Mouse (Mus musculus): ENCODE results near the gene Igflr1. TPM values are rescaled to one million over a fixed set of nuclear protein-coding genes. Genes with fewer than 3 reads are reported as not detected.
A peak's percentile ranks its signal among the peaks of the same experiment; 100 is the strongest.

Igflr1 gene
- total RNA-seq, 2 experiments from 2014 or later, result 1.9 to 2.5 TPM

GRCm38 (mm10) chr7:30604424-30604823, 39.2 kb downstream of the Igflr1 start:
- intact Hi-C loops (cut with DNase I), result loop anchor here (10.0 kb wide), 1 partner anchor 230 kb away; no protein-coding TSS in a partner anchor
- DNase-seq, result no peak

GRCm38 (mm10) chr7:30604944-30605343, 39.7 kb downstream of the Igflr1 start:
- DNase-seq, result no peak
- intact Hi-C loops (cut with DNase I), result loop anchor here (10.0 kb wide), 1 partner anchor 230 kb away; no protein-coding TSS in a partner anchor

GRCm38 (mm10) chr7:30607706-30608309, 42.6 kb downstream of the Igflr1 start:
- intact Hi-C loops (cut with DNase I), result loop anchor here (1.0 to 10.0 kb wide), 2 partner anchors 19 to 233 kb away; no protein-coding TSS in a partner anchor
- peak; percentile 62 to 72 for DNase-seq

- intact Hi-C loops (cut with DNase I), result loop anchor here (1.0 to 10.0 kb wide), 2 partner anchors 19 to 234 kb away; no protein-coding TSS in a partner anchor
- DNase-seq, result no peak
Measured at GRCm38 (mm10) chr7:30608476-30608875, 43.2 kb downstream of the Igflr1 start.

GRCm38 (mm10) chr7:30610043-30610442, 44.8 kb downstream of the Igflr1 start:
- intact Hi-C loops (cut with DNase I), result no loop called here
- peak; percentile 38 to 61 for DNase-seq

GRCm38 (mm10) chr7:30612654-30613402, 47.6 kb downstream of the Igflr1 start, which contains the start of gene Upk1a:
Gene Upk1a, minus strand, starts transcription at chr7:30612847.
- no peak for DNase-seq
- intact Hi-C loops (cut with DNase I), result loop anchor here (1.0 kb wide), 1 partner anchor 23 kb away; no protein-coding TSS in a partner anchor

GRCm38 (mm10) chr7:30613529-30614112, 48.4 kb downstream of the Igflr1 start:
- intact Hi-C loops (cut with DNase I), result loop anchor here (1.0 kb wide), 1 partner anchor 23 kb away; no protein-coding TSS in a partner anchor
- DNase-seq, result peak; percentile 54 to 77

GRCm38 (mm10) chr7:30614454-30614853, 49.2 kb downstream of the Igflr1 start:
- no peak for DNase-seq
- intact Hi-C loops (cut with DNase I), result no loop called here

GRCm38 (mm10) chr7:30615049-30615760, 50.0 kb downstream of the Igflr1 start:
- intact Hi-C loops (cut with DNase I), result no loop called here
- DNase-seq, result no peak

Small RNA genes within 50 kb of the gene (microRNA-seq; reads per million reads assigned to microRNA genes)
- gene Gm38670 (0.36 to 4.3 reads per million in 2 experiments), gene Mir3569 (0.27 to 0.60 reads per million in 2 experiments)

Other genes with a start within 250 kb of the Igflr1 start
- gene E130208F15Rik, start 243.7 kb upstream of the Igflr1 start, total RNA-seq (2021), result under 1 TPM; 0.85 to 0.88 TPM
- 10 to 100 TPM; 12.1 to 12.8 TPM for gene Sdhaf1, start 241.5 kb upstream of the Igflr1 start, total RNA-seq (2021)
- gene Lrfn3, start 202.7 kb upstream of the Igflr1 start, total RNA-seq (2021), result 1 to 10 TPM in 1 of 2 experiments, under 1 TPM in 1; 0.83 to 1.2 TPM
- 10 to 100 TPM; 18.6 to 19.9 TPM for gene Tyrobp, start 151.7 kb upstream of the Igflr1 start, total RNA-seq (2021)
- gene Hcst, start 145.6 kb upstream of the Igflr1 start, total RNA-seq (2021), result 1 to 10 TPM; 1.2 to 1.3 TPM
- under 1 TPM; 0.67 to 0.71 TPM for gene Nfkbid, start 143.7 kb upstream of the Igflr1 start, total RNA-seq (2021)
- gene Aplp1, start 119.9 kb upstream of the Igflr1 start, total RNA-seq (2021), result 1 to 10 TPM; 4.0 to 4.4 TPM
- not detected for gene Kirrel2, start 107.7 kb upstream of the Igflr1 start, total RNA-seq (2021)
- not detected for gene Nphs1, start 107.1 kb upstream of the Igflr1 start, total RNA-seq (2021)
- gene Prodh2, start 71.8 kb upstream of the Igflr1 start, total RNA-seq (2021), result not detected
- 1 to 10 TPM; 2.7 to 3.2 TPM for gene Arhgap33, start 30.4 kb upstream of the Igflr1 start, total RNA-seq (2021)
- gene Hspb6, start 13.2 kb upstream of the Igflr1 start, total RNA-seq (2021), result 100 to 1,000 TPM; 425 to 488 TPM
- gene Proser3, start 13.1 kb upstream of the Igflr1 start, total RNA-seq (2021), result 1 to 10 TPM; 4.6 to 5.3 TPM
- gene Lin37, start 5.6 kb upstream of the Igflr1 start, total RNA-seq (2021), result 10 to 100 TPM; 14.4 to 16.4 TPM
- 10 to 100 TPM; 63.8 to 65.6 TPM for gene U2af1l4, start 2.1 kb upstream of the Igflr1 start, total RNA-seq (2021)
- gene Gm49396, start 2.1 kb upstream of the Igflr1 start, total RNA-seq (2021), result 1 to 10 TPM; 1.9 to 2.4 TPM
- gene Psenen, start 1.8 kb upstream of the Igflr1 start, total RNA-seq (2021), result 10 to 100 TPM; 66.3 to 67.3 TPM
- gene Kmt2b, start 23.3 kb downstream of the Igflr1 start, total RNA-seq (2021), result 10 to 100 TPM; 22.6 to 26.9 TPM
- gene Zbtb32, start 33.5 kb downstream of the Igflr1 start, total RNA-seq (2021), result not detected
- under 1 TPM; 0.34 to 0.38 TPM for gene Upk1a, start 47.4 kb downstream of the Igflr1 start, total RNA-seq (2021)
- 1,000 to 10,000 TPM; 4,389 to 4,822 TPM for gene Cox6b1, start 60.7 kb downstream of the Igflr1 start, total RNA-seq (2021)
- gene Etv2, start 70.4 kb downstream of the Igflr1 start, total RNA-seq (2021), result not detected
- gene Rbm42, start 84.9 kb downstream of the Igflr1 start, total RNA-seq (2021), result 10 to 100 TPM; 49.1 to 53.1 TPM
- 1 to 10 TPM; 4.7 to 4.8 TPM for gene Haus5, start 99.6 kb downstream of the Igflr1 start, total RNA-seq (2021)
- gene Pmis2, start 106.2 kb downstream of the Igflr1 start, total RNA-seq (2021), result under 1 TPM in 1 of 2 experiments, not detected in 1; 0.43 TPM
- not detected for gene 2200002J24Rik, start 133.5 kb downstream of the Igflr1 start, total RNA-seq (2021)
- under 1 TPM in 1 of 2 experiments, not detected in 1; 0.15 TPM for gene Atp4a, start 146.8 kb downstream of the Igflr1 start, total RNA-seq (2021)
- 100 to 1,000 TPM; 238 to 243 TPM for gene Tmem147, start 164.1 kb downstream of the Igflr1 start, total RNA-seq (2021)
- not detected for gene Gapdhs, start 178.3 kb downstream of the Igflr1 start, total RNA-seq (2021)
- gene Sbsn, start 186.0 kb downstream of the Igflr1 start, total RNA-seq (2021), result 1 to 10 TPM; 4.3 to 5.5 TPM
- 1 to 10 TPM; 4.8 to 7.0 TPM for gene Dmkn, start 198.3 kb downstream of the Igflr1 start, total RNA-seq (2021)
- gene Krtdap, start 222.5 kb downstream of the Igflr1 start, total RNA-seq (2021), result not detected

All from heart, postnatal 14 days (tissue).